Mouse (Mus musculus) limb, embryonic 11.5 days (tissue): Measurements from ENCODE around the gene Atxn1. TPM values are rescaled to one million over a fixed set of nuclear protein-coding genes. Genes with fewer than 3 reads are reported as not detected.

Experiments
- ATAC-seq: fragments of 200-750 bp; cut with Nextera tagmentation; 2 replicates; pipeline ENCODE4 v1.8.0; 2017; ENCODE audit warnings: low read depth; ENCODE audit not compliant: insufficient number of reproducible peaks, low FRiP score, low TSS enrichment
- DNase-seq: peaks from one replicate; pipeline ENCODE4 v3.0.0-alpha.2; 2015; ENCODE audit warnings: low spot score
- H3K27ac ChIP-seq: fragments of 300-500 bp; sonication (generic); replicated peaks from 2 replicates; pipeline ENCODE4 v1.5.1; 2014; ENCODE audit warnings: low read depth, mild to moderate bottlenecking, low read length
- H3K27me3 ChIP-seq: fragments of 300-500 bp; sonication (generic); 2 replicates; pipeline ENCODE4 v1.6.1; 2014; ENCODE audit warnings: mild to moderate bottlenecking, low read length, mixed read lengths; ENCODE audit not compliant: control insufficient read depth, insufficient read depth
- H3K36me3 ChIP-seq: fragments of 300-500 bp; sonication (generic); 2 replicates; pipeline ENCODE4 v1.6.1; 2014; ENCODE audit warnings: mild to moderate bottlenecking, low read length, moderate library complexity, mixed read lengths; ENCODE audit not compliant: control insufficient read depth, insufficient read depth
- H3K4me1 ChIP-seq: fragments of 300-500 bp; sonication (generic); 2 replicates; pipeline ENCODE4 v1.6.1; 2014; ENCODE audit warnings: low read length, mixed read lengths; ENCODE audit not compliant: control insufficient read depth, insufficient read depth
- H3K4me2 ChIP-seq: fragments of 300-500 bp; sonication (generic); 2 replicates; pipeline ENCODE4 v1.6.1; 2014; ENCODE audit warnings: low read depth, mild to moderate bottlenecking, moderate library complexity; ENCODE audit not compliant: severe bottlenecking
- H3K4me3 ChIP-seq: fragments of 300-500 bp; sonication (generic); 2 replicates; pipeline ENCODE4 v1.5.1; 2014; ENCODE audit warnings: low read depth, low read length
- H3K9ac ChIP-seq: fragments of 300-500 bp; sonication (generic); 2 replicates; pipeline ENCODE4 v1.6.1; 2014; ENCODE audit warnings: mild to moderate bottlenecking, low read length
- H3K9me3 ChIP-seq: fragments of 300-500 bp; sonication (generic); 2 replicates; pipeline ENCODE4 v1.6.1; 2016; ENCODE audit warnings: low read length; ENCODE audit not compliant: control insufficient read depth
- WGBS: fragments of 180-500 bp; shearing (Covaris S2); extraction: QIAGEN DNeasy Blood & Tissue Kit; methylation state at CpG from one replicate; pipeline ENCODE4 v1.1.7; 2014; 5-methylcytosine and 5-hydroxymethylcytosine counted together
- polyA plus RNA-seq: library from polyadenylated mRNA; unstranded; fragments of >200 nt; fragmentation: Nextera tagmentation; extraction: Ambion mirVana; gene quantifications from 2 replicates; pipeline ENCODE4 v1.2.1, GENCODE M21; 2014

Gene Atxn1
- polyA plus RNA-seq, 1 experiment from 2014 or later, result 1.5 TPM

GRCm38 (mm10) chr13:45894234-45894633, 70.6 kb downstream of the Atxn1 start:
- H3K4me1 ChIP-seq, result no peaks in the 10 kb centered on the region
- H3K27me3 ChIP-seq, result no peaks in the 10 kb centered on the region
- no peak for DNase-seq
- no peaks in the 10 kb centered on the region for H3K36me3 ChIP-seq
- H3K4me3 ChIP-seq, result no peak overlapping the region
- no peak overlapping the region for H3K27ac ChIP-seq
- H3K9me3 ChIP-seq, result no peaks in the 10 kb centered on the region
- no peak overlapping the region for H3K4me2 ChIP-seq
- no peak for ATAC-seq
- 82% methylated on average over 6 of the region's 6 CpGs for WGBS
- no peak overlapping the region for H3K9ac ChIP-seq

GRCm38 (mm10) chr13:45891073-45891472, 73.7 kb downstream of the Atxn1 start:
- H3K27ac ChIP-seq, result no peak overlapping the region
- H3K4me2 ChIP-seq, result no peak overlapping the region
- 73% methylated on average over 2 of the region's 2 CpGs for WGBS
- H3K27me3 ChIP-seq, result no peaks in the 10 kb centered on the region
- H3K36me3 ChIP-seq, result no peaks in the 10 kb centered on the region
- DNase-seq (no peak), ATAC-seq (no peak)
- H3K9ac ChIP-seq, result no peak overlapping the region
- H3K9me3 ChIP-seq, result no peaks in the 10 kb centered on the region
- no peak overlapping the region for H3K4me3 ChIP-seq
- no peaks in the 10 kb centered on the region for H3K4me1 ChIP-seq

- Histone ChIP-seq H3K4me2 (no peak overlapping the region), H3K9me3 (no peaks in the 10 kb centered on the region), H3K27ac (no peak overlapping the region), H3K27me3 (no peaks in the 10 kb centered on the region), H3K4me1 (no peaks in the 10 kb centered on the region), H3K9ac (no peak overlapping the region), H3K36me3 (no peaks in the 10 kb centered on the region), H3K4me3 (no peak overlapping the region)
- DNase-seq, result no peak
- WGBS, result 73% methylated on average over 9 of the region's 9 CpGs
- ATAC-seq, result no peak
Observed at GRCm38 (mm10) chr13:45888953-45889749, 75.7 kb downstream of the Atxn1 start.

- Histone ChIP-seq H3K27ac (no peak overlapping the region), H3K4me3 (no peak overlapping the region), H3K9me3 (no peaks in the 10 kb centered on the region), H3K27me3 (no peaks in the 10 kb centered on the region), H3K9ac (no peak overlapping the region), H3K4me1 (no peaks in the 10 kb centered on the region), H3K36me3 (no peaks in the 10 kb centered on the region), H3K4me2 (no peak overlapping the region)
- ATAC-seq (no peak), DNase-seq (no peak)
- 89% methylated on average over 7 of the region's 7 CpGs for WGBS
Observed at GRCm38 (mm10) chr13:45884878-45885277, 79.9 kb downstream of the Atxn1 start.

- Histone ChIP-seq H3K4me2 (no peak overlapping the region), H3K4me1 (no peaks in the 10 kb centered on the region), H3K9ac (no peak overlapping the region), H3K27me3 (no peaks in the 10 kb centered on the region), H3K27ac (no peak overlapping the region), H3K36me3 (no peaks in the 10 kb centered on the region), H3K9me3 (no peaks in the 10 kb centered on the region), H3K4me3 (no peak overlapping the region)
- ATAC-seq, result no peak
- no peak for DNase-seq
- WGBS, result 81% methylated on average over 10 of the region's 10 CpGs
Observed at GRCm38 (mm10) chr13:45883791-45884238, 81.0 kb downstream of the Atxn1 start.

GRCm38 (mm10) chr13:45882976-45883440, 81.8 kb downstream of the Atxn1 start:
- no peak overlapping the region for H3K4me3 ChIP-seq
- H3K4me1 ChIP-seq, result no peaks in the 10 kb centered on the region
- H3K9ac ChIP-seq, result no peak overlapping the region
- no peaks in the 10 kb centered on the region for H3K9me3 ChIP-seq
- H3K4me2 ChIP-seq, result no peak overlapping the region
- no peak overlapping the region for H3K27ac ChIP-seq
- no peak for DNase-seq
- WGBS, result 62% methylated on average over 3 of the region's 3 CpGs
- ATAC-seq, result no peak
- no peaks in the 10 kb centered on the region for H3K36me3 ChIP-seq
- H3K27me3 ChIP-seq, result no peaks in the 10 kb centered on the region

GRCm38 (mm10) chr13:45880543-45880845, 84.3 kb downstream of the Atxn1 start:
- no peaks in the 10 kb centered on the region for H3K27me3 ChIP-seq
- no peak overlapping the region for H3K4me2 ChIP-seq
- H3K27ac ChIP-seq, result no peak overlapping the region
- H3K9ac ChIP-seq, result no peak overlapping the region
- H3K4me1 ChIP-seq, result no peaks in the 10 kb centered on the region
- no peaks in the 10 kb centered on the region for H3K9me3 ChIP-seq
- no peak for DNase-seq
- no peak for ATAC-seq
- no peaks in the 10 kb centered on the region for H3K36me3 ChIP-seq
- no peak overlapping the region for H3K4me3 ChIP-seq
- WGBS, result 59% methylated on average over 5 of the region's 5 CpGs

GRCm38 (mm10) chr13:45879746-45880542, 84.9 kb downstream of the Atxn1 start:
- no peak overlapping the region for H3K4me2 ChIP-seq
- H3K4me3 ChIP-seq, result no peak overlapping the region
- H3K27me3 ChIP-seq, result no peaks in the 10 kb centered on the region
- no peak for ATAC-seq
- WGBS, result 89% methylated on average over 14 of the region's 14 CpGs
- H3K9me3 ChIP-seq, result no peaks in the 10 kb centered on the region
- no peak overlapping the region for H3K27ac ChIP-seq
- no peak overlapping the region for H3K9ac ChIP-seq
- no peaks in the 10 kb centered on the region for H3K4me1 ChIP-seq
- DNase-seq, result no peak
- no peaks in the 10 kb centered on the region for H3K36me3 ChIP-seq
